Mouse (Mus musculus) thymus, postnatal 25 days (tissue): ENCODE results near the gene Pla2r1.
A peak's percentile ranks its signal among the peaks of the same experiment; 100 is the strongest.

ENCODE experiments used
- DNase-seq: peaks from one replicate; pipeline ENCODE4 v3.0.0; 2022

Gene Pla2r1

DNA sequence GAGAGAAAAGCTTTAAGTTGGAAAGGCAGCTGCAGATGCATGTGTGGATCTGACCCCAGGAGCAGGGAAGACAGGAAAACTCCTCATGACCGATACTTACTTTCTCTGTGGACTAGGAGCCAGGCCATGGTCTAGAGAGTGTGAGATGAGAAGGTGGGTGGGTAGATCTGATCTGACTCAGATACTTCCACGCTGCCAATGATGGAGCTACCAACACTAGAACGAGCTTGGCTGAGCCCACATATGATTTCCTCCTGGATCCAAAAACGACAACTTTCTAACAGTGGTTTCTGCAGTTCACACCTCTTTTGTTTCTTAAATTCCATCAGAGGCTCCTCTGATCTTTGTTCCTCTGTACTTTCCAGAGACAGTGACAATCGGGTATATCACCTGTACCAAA is 151.4 kb downstream of the Pla2r1 start:
- no peak for DNase-seq

DNA sequence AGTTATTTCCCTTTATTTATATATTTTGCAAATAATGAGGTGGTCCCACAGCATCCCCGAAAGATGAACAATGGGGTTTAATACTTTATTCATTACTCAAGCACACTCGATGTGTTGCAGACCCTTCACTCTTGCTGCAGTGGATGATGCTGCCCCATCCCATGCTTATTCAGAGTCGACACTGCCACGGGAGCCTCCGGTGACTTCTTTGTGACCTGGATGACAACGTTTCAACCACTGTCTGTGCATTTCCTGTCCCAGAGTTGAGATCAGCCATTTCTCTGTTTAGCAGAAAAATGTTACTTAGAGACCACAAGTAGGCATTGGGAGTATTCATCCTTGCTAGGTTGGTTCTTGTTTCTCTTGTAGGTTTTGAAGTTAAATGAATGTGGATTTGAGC is 159.3 kb downstream of the Pla2r1 start:
- DNase-seq, result no peak

DNA sequence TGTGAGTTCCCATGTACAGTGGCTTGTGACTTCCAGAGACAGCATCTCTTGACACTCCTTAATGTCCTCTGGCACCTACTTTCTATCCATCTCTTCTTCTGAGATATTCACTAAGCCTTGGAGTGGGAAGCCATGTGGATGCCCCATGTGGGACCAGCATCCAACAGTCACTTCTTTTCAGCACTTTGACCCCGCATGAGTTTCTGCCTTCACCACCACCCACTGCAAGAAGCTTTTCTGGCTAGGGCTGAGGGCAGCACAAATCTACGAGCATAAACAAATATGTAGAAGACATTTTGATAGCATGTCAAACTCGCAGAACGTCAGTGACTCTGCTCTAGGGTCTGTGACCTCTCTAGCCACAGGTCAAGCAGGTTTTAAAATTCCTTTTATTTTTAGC is 160.8 kb downstream of the Pla2r1 start:
- no peak for DNase-seq

DNA sequence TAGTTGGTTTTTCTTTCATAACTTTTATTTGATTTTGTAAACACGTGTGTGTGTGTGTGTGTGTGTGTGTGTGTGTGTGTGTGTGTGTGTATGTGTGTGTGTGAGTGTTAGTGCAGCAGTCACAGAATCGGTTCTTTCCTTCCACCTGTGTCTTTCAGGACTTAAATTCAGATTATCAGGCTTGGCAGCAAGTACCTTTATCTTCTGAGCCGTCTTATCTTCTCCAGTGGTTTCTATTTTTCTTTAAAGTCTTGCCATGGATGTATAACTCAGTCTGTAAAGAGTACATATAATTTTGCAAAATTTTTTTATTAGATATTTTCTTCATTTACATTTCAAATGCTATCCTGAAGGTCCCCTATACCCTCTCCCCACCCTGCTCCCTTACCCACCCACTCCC is 165.7 kb downstream of the Pla2r1 start:
- DNase-seq, result no peak

DNA sequence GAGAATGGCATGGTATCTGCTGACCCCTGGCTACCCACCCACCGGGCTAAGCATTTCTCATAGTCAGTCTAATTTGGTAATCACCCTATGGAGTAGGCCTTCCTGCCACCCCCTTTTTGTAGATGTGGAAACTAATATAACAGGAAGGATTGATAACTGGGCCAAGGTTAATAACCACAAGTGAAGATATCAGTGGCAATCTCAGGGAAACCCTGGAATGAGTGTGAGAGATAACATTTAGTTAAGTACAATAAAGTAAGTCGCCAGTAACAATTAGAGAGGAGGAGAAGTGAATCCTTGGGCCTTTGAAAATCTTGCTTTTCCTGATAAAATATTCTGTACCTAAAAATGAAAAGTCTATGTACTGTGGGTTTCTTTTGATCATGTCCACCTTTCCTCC is 166.3 kb downstream of the Pla2r1 start:
- no peak for DNase-seq

DNA sequence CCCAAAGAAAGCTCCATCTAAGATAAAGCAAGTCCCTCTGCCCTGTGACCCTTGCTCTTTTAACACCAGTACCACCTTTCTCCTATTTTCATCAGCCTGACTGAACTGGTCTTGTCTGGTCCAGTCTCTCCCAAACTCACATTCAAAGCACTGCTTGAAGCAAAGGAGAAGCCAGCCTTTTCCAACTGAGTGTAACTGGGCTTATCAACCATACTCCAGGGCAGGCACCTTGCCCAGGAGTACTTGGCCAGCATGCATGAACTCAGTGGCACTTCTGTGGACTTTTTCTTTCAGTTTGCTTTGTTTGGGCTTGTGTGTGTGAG is 168.4 kb downstream of the Pla2r1 start:
- DNase-seq, result no peak

DNA sequence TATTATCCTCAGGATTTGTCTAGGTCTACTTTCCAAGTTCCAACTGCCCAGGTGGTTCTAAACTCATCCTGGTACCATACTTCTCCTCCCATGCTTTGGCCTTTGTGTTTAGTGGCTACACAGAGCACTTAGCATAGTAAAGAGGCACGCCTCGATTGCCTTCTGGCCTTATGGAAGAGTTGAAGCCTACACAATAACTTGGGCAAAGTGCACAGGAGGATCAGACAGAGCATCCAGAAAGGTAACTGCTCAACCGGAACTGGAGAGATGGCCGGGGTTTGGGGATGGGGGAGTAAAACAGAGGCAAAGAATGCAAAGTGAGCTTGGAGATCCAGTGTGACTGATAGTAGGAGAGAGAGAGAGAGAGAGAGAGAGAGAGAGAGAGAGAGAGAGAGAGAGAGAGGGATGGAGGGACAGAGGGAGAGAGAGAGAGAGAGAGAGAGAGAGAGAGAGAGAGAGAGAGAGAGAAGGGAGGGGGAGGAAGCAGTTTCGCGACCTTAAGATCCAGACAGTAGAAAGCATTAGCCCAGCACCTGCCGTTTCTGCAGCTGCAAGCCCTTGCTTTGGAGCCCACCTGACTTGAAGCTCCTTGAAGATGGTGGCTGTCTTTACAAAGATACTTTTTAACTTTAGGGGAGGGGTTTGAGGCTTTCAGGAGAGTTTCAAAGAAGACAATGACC is 168.9 kb downstream of the Pla2r1 start:
- DNase-seq, result peak; percentile 53

DNA sequence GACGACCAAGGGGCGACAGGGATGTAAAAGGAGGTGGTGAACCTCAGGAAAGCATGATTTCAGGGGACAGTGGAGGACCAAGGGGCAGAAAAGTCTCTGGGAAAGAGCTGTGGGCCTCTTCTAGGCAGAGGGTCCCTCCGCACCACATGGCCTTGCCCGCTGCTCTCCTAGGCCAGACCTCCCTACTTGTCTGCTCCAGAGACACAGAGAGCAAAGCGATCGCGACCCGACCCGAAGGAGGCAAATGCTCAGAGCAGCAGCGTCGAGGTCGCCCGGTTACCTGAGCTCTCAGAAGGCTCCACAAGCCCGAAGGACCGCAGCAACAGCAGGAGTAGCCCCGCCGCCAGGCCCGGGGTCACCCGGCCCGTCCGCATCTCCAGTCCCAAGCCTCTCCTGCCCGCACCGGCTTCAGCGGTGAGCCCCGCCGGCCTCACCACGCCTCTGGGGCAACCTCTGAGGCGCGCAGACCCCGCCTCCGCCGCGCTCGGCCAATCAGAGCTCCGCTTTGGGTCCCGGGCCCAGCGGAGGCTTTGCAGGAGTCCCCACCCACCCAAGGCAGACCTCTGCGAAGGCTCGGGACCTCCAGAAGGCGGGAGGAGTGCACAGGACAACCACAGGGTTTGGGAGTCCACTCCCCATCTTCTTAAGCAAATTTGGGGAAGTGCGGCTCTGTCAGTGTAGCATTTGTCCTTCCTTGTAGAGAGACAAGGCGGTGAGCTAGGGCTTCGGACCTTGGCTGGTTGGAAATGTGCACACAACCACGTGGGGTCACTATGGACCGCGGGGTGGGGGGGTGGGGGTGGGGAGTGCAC is 170.0 kb downstream of the Pla2r1 start, which contains the start of gene Ly75:
Ly75 (minus strand) TSS at position 446 of the 812 bp plus-strand sequence.
- DNase-seq, result peak; percentile 96

DNA sequence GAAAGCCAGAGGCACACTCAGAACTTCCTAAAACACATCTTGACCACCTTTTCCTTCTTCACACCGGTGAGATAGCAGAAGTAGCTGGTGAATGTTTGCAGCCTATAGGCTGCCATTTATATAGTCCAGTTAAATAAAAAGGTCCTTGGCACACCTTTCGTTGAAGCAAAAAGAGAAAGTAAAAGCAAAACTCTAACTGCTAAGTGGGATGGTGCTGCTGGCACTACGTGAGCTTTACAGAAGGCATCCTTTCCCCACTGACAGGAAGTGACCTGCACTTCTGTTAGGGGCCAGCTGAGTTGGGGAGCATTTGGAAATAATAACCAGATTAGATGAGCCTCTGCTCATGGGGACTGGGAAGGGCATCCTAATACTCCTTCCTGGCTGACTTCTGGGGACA is 170.8 kb downstream of the Pla2r1 start:
- peak; percentile 22 for DNase-seq

DNA sequence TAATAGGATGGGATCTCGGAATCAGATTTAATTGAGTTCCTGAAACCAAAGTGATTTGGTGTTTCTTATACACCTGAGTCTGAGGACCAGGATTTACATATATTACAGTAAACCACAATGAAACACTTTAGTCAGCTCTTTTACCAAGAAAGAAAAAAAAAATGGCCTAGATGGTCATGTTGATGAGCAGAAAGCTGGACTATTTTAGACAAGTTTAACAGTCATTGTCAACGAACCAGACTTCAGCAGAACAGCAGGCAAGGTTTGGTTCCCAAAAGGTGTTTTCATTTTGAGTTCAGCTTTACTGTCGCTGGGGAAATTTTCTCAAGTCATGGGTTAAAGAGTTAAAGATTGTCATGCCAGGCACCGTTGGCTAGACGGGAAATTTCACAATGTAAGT is 175.8 kb downstream of the Pla2r1 start:
- DNase-seq, result no peak

DNA sequence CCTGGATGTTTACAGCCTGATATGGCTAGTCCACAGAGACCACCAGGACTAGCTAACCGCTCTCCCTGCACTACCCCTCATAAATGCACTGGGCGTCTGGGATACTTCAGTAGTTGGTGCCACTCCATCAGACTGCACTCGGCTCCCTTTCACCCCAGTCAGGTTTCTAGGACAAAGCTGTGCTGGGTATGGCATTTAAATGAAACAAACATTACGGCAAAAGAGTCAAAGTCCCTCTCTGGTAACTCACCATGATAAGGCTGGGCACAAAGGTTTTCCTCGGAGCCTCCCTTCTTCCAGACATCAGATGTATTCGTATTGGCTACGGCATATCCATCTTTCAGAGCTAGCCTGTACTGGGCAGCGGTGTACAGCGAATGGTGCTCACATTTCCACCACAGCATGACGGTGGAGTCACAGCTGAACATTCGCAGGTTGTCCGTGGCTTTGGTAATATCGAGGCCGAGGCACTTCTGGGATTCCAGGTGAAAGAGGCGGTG is 177.4 kb downstream of the Pla2r1 start:
- DNase-seq, result no peak

DNA sequence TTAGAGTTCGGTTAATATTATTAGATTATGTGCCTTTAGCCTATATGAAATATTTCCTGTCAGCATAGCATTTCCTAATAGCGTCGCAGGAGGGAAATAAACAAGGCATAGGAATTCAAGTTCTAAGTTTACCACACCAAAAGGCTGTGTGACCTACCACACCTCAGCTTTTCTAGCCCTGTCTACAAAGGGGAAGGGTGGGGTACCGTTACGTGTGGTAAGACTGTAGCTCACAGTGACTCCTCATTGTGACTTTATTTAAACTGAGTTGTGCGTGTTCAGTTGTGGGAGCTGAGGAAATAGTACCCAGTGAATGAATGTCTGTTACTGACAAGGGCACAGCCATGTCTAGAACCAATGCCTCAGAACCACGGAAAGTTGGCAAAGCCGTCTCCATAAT is 178.0 kb downstream of the Pla2r1 start:
- no peak for DNase-seq

DNA sequence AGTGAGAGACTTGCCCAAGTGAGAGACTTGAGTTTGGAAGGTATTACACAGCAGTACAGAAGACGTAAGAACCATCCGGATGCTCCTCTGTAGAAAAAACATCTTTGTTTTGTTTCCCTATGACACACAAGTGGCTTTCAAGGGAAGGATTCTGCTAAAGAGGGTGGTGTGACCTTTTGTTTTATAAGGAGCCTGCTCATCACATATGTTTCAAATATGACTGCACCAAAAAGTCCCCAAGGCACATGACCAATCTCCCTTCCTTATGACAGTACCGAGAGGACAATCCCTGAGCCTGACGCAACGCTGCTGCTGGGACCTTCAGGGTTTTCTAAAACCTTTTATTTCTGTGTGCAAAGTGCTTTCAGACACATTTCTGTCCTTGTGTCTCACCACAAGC is 182.9 kb downstream of the Pla2r1 start:
- DNase-seq, result no peak

DNA sequence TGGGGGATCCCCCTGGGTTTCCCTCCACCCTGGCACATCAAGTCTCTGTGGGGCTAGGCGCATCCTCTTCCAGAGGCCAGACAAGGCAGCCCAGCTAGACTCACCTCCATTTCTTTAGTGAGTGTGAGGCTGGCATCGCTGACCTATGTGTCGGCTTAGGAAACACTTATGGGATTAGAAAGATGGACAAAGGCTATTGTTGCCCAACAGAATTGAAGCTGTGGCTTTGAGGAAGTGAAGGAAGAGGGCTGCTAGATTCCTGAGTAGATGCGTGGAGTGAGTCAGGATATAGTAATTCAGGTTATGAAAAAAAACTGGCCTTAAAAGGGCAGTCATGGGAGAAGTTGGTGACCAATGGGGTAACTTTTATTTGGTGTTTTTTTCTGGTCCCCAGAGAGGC is 183.7 kb downstream of the Pla2r1 start:
- no peak for DNase-seq

DNA sequence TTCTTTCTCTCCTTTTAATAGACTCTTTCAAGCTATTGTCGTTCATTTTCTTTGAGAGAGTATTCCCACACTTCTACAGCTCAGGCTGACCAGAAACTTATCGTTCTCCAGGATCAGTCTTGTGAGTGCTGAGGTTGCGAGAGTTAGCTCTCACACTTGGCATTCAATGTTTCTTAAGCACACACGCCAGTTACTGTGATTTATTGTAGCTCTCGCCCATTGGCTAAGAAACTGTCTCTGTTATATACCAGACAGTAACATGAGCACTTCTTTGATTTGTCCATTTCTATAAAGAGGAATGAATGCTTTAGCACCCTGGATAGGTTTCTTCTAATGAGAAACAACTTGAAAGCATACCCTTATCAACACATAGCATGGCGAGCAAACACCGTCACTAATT is 185.2 kb downstream of the Pla2r1 start:
- no peak for DNase-seq
